Mouse (Mus musculus): Measurements from ENCODE around the gene Dnmt3l. TPM values are rescaled to one million over a fixed set of nuclear protein-coding genes. Genes with fewer than 3 reads are reported as not detected.
A peak's percentile ranks its signal among the peaks of the same experiment; 100 is the strongest.

Dnmt3l gene
- polyA plus RNA-seq, 1 experiment from 2014 or later, result 0.36 TPM

DNA sequence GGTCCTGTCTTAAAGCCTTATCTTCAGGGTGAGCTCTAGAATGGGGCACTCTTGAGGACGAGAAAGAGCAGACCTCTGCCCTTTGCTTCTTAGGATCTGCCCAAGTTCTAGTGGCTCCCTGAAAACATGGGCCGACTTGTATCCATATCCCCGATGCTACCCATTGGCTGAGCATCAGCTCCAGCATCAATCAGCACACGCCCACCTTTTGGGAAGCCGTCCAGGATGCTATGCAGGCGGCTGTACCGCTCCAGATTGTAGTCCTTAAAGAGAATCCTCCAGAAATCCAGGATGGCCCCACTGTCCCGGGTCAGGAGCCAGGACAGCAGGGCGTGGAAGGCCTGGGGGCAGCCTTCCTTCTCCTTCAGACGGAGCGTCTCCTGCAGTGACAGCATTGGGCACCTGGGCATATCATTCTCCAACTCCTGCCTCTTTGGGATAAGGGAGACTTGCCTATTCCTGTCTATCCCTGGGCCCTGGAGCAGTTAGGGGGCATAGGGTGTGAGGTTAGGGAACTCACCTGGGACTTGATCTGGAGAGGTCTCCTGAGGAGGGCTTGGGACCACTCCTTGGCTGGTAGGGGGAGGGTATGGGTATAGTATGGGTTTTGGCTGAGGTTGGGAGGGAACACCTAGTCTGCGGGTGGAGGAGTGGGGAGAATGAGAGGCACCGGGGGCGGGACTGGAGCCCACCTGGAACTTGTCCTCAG lies 1.1 kb downstream of the Dnmt3l start:
- no peak for TF ChIP-seq CTCF (IDR thresholded peaks at IDR 0.05)
- no peak for TF ChIP-seq EP300 (IDR thresholded peaks at IDR 0.05)
- Histone ChIP-seq H3K9ac (replicated peaks; ENCODE audit: low read depth) (no peak overlapping the region), H3K4me2 (replicated peaks; ENCODE audit: low read depth, low read length) (peak overlapping the region; percentile 48), H3K4me1 (ENCODE audit: insufficient read depth, low read depth, low read length) (peaks cover 7% of the 10 kb centered on the region; the same call in 1 of the 2 replicates), H3K27me3 (replicated peaks; ENCODE audit: insufficient read depth, low read length) (no peaks in the 10 kb centered on the region), H3K9me3 (ENCODE audit: low read length) (no peaks in the 10 kb centered on the region), H3K36me3 (ENCODE audit: insufficient read depth, low read length) (no peaks in the 10 kb centered on the region), H3K4me3 (ENCODE audit: low read depth, low read length) (0 out of 2 replicates have a peak overlapping the region, but pooled peaks have one; percentile 14), H3K27ac (ENCODE audit: low read length) (no peak overlapping the region)
- WGBS, result 49% methylated on average over 14 of the region's 14 CpGs
- ATAC-seq (peak; percentile 27), DNase-seq (ENCODE audit: low spot score) (no peak)

DNA sequence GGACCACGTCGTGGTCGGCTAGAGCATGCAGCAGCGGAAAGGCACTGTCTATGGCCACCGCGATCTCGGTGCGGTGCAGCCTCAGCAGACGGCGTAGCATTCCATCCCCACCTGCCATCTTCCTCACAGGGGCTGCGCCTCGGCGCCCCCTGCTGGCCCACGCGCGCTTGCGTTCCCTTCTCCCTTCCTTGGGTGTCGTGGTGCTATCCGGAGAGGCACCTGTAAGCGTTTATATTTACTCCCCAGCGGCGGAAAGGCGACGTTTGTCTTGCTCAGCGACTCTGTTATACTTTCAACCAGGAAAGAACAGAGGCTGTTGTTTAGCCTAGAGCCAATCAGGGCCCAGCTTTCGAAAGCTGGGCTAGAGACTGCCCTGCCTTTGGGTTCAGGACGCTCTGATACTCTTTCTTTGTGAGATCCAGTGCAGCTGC lies 1.7 kb downstream of the Dnmt3l start, which contains the start of gene Aire:
Gene Aire (minus strand): TSS at position 205 of the 431 bp plus-strand sequence.
- Histone ChIP-seq H3K9me3 (ENCODE audit: low read length) (no peaks in the 10 kb centered on the region), H3K27ac (ENCODE audit: low read length) (no peak within 1 kb of the TSS), H3K4me3 (ENCODE audit: low read depth, low read length) (peak within 1 kb of the TSS; percentile 14; the same call in 1 of the 2 replicates), H3K9ac (replicated peaks; ENCODE audit: low read depth) (no peak within 1 kb of the TSS), H3K36me3 (ENCODE audit: insufficient read depth, low read length) (no peaks in the 10 kb centered on the region), H3K4me1 (ENCODE audit: insufficient read depth, low read depth, low read length) (peaks cover 7% of the 10 kb centered on the region; the same call in 1 of the 2 replicates), H3K4me2 (replicated peaks; ENCODE audit: low read depth, low read length) (peak within 1 kb of the TSS; percentile 48), H3K27me3 (replicated peaks; ENCODE audit: insufficient read depth, low read length) (no peaks in the 10 kb centered on the region)
- peak; percentile 68 for ATAC-seq
- TF ChIP-seq CTCF (IDR thresholded peaks at IDR 0.05) (peak; percentile 89), EP300 (IDR thresholded peaks at IDR 0.05) (no peak)
- WGBS, result 4% methylated on average over 27 of the region's 27 CpGs
- DNase-seq (ENCODE audit: low spot score), result peak; percentile 75

DNA sequence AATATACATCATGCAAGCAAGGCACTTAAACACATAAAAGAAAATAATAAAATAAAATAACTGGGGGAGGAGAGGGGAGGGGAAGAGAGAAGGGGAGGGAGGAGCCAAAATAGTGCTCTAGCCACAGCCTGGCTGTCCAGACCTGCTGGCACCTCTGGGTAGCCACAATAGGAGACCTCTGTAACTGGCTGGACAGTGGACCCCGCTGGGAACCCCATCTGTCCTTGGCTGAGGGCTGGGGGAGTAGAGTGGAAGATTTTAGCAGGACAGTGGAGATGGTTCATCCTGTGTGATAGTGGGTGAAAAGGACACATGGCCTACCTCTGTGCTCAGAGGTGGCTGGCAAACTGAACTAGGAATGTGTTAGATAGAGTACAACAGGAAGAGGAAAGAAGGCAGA lies 2.8 kb downstream of the Dnmt3l start:
- 64% methylated on average over 1 of the region's 1 CpGs for WGBS
- ATAC-seq, result no peak
- Histone ChIP-seq H3K4me2 (replicated peaks; ENCODE audit: low read depth, low read length) (no peak overlapping the region), H3K9ac (replicated peaks; ENCODE audit: low read depth) (no peak overlapping the region), H3K4me3 (ENCODE audit: low read depth, low read length) (no peak overlapping the region), H3K27me3 (replicated peaks; ENCODE audit: insufficient read depth, low read length) (no peaks in the 10 kb centered on the region), H3K36me3 (ENCODE audit: insufficient read depth, low read length) (no peaks in the 10 kb centered on the region), H3K4me1 (ENCODE audit: insufficient read depth, low read depth, low read length) (peaks cover 7% of the 10 kb centered on the region; the same call in 1 of the 2 replicates), H3K9me3 (ENCODE audit: low read length) (no peaks in the 10 kb centered on the region), H3K27ac (ENCODE audit: low read length) (no peak overlapping the region)
- no peak for DNase-seq (ENCODE audit: low spot score)
- no peak for TF ChIP-seq CTCF (IDR thresholded peaks at IDR 0.05)
- no peak for TF ChIP-seq EP300 (IDR thresholded peaks at IDR 0.05)

DNA sequence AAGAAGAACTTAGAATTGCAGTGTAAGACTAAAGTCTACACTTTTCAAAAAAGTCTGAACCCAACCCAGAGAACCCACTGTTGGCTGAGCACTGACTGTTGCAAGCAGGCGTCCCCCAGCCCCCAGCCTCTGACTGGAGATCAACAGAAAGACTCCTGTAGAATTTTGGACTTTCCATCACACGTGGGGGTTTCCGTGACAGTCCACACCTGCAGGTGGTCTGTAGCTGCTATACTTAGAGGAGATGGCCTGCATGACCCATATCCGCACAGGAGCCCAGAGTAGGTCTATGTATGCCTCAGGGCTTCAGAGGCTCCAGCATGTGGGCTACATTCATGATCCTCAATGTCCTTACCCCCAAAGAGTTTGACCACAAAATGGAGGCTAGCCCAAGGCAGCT lies 4.6 kb downstream of the Dnmt3l start:
- 89% methylated on average over 4 of the region's 4 CpGs for WGBS
- no peak overlapping the region for H3K9ac ChIP-seq (replicated peaks; ENCODE audit: low read depth)
- no peaks in the 10 kb centered on the region for H3K9me3 ChIP-seq (ENCODE audit: low read length)
- H3K4me3 ChIP-seq (ENCODE audit: low read depth, low read length), result no peak overlapping the region
- H3K27me3 ChIP-seq (replicated peaks; ENCODE audit: insufficient read depth, low read length), result no peaks in the 10 kb centered on the region
- ATAC-seq (no peak), DNase-seq (ENCODE audit: low spot score) (no peak)
- TF ChIP-seq CTCF (IDR thresholded peaks at IDR 0.05), result no peak
- TF ChIP-seq EP300 (IDR thresholded peaks at IDR 0.05), result no peak
- no peak overlapping the region for H3K27ac ChIP-seq (ENCODE audit: low read length)
- no peak overlapping the region for H3K4me2 ChIP-seq (replicated peaks; ENCODE audit: low read depth, low read length)
- peaks cover 7% of the 10 kb centered on the region; the same call in 1 of the 2 replicates for H3K4me1 ChIP-seq (ENCODE audit: insufficient read depth, low read depth, low read length)
- H3K36me3 ChIP-seq (ENCODE audit: insufficient read depth, low read length), result no peaks in the 10 kb centered on the region

DNA sequence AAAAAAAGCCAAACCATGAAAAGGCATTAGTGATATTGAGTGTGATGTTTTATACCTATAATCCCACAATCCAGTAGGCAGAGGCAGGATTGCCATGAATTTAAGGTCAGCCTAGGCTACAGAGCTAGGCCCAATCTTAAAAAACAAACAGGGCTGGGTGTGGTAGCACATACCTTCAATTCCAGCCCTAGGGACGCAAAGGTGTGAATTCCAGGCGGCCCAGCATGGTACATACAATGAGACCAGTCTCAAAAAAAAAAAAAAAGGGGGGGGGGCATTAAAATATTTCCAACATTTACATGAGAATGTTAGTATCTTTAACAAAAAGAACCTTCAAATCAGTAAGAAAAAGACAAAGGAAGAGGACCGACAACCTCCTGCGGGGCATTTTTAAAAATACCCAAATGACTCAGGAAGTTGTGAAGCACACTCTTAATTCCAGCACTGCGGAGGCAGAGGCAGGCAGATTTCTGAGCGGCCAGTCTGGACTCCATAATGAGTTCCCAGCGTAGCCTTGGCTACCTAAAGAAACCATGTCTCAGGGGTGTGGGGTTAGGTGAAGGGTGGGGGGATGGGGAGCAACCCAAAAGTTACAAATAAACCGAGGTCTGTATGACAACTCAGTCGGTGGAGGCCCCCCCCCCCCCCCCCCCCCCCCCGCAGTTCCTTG lies 6.4 kb downstream of the Dnmt3l start:
- DNase-seq (ENCODE audit: low spot score) (no peak), ATAC-seq (no peak)
- no peak for TF ChIP-seq CTCF (IDR thresholded peaks at IDR 0.05)
- TF ChIP-seq EP300 (IDR thresholded peaks at IDR 0.05), result no peak
- Histone ChIP-seq H3K36me3 (ENCODE audit: insufficient read depth, low read length) (no peaks in the 10 kb centered on the region), H3K9me3 (ENCODE audit: low read length) (no peaks in the 10 kb centered on the region), H3K27ac (ENCODE audit: low read length) (no peak overlapping the region), H3K27me3 (replicated peaks; ENCODE audit: insufficient read depth, low read length) (no peaks in the 10 kb centered on the region), H3K4me3 (ENCODE audit: low read depth, low read length) (no peak overlapping the region), H3K9ac (replicated peaks; ENCODE audit: low read depth) (no peak overlapping the region), H3K4me1 (ENCODE audit: insufficient read depth, low read depth, low read length) (peaks cover 6% of the 10 kb centered on the region; the same call in 1 of the 2 replicates), H3K4me2 (replicated peaks; ENCODE audit: low read depth, low read length) (no peak overlapping the region)
- WGBS, result 82% methylated on average over 9 of the region's 10 CpGs

DNA sequence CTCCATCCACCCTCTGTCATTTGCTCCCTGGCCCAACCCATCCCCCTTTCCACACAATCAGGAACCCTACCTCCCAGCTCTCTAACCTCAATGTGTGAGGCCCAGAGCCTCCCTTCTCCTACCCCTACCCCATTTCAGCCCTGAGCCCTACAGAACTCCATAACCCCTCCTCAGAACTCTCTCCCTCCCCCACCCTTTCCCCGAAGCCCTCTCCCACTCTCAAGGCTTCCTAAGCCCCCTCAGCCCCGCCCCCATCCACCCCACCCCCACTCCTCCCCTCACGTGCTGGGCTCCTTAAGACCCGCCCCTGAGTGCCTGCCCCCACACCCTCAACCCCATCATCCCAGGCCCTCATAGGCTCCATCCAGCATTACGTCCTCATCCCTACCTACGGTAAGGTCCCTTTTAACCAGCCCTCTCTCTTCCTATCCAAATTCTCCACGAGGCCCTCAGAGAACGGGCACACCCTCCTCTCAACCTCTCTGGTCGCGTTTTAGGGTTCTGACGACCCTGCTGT lies 7.8 kb downstream of the Dnmt3l start:
- Histone ChIP-seq H3K4me2 (replicated peaks; ENCODE audit: low read depth, low read length) (no peak overlapping the region), H3K4me3 (ENCODE audit: low read depth, low read length) (no peak overlapping the region), H3K27me3 (replicated peaks; ENCODE audit: insufficient read depth, low read length) (no peaks in the 10 kb centered on the region), H3K36me3 (ENCODE audit: insufficient read depth, low read length) (no peaks in the 10 kb centered on the region), H3K9ac (replicated peaks; ENCODE audit: low read depth) (no peak overlapping the region), H3K9me3 (ENCODE audit: low read length) (no peaks in the 10 kb centered on the region), H3K27ac (ENCODE audit: low read length) (no peak overlapping the region), H3K4me1 (ENCODE audit: insufficient read depth, low read depth, low read length) (no peaks in the 10 kb centered on the region)
- ATAC-seq, result no peak
- WGBS, result 50% methylated on average over 11 of the region's 11 CpGs
- DNase-seq (ENCODE audit: low spot score), result no peak
- no peak for TF ChIP-seq EP300 (IDR thresholded peaks at IDR 0.05)
- no peak for TF ChIP-seq CTCF (IDR thresholded peaks at IDR 0.05)
